Mouse (Mus musculus) limb, embryonic 14.5 days (tissue): ENCODE data around the gene Fam69a. TPM values are rescaled to one million over a fixed set of nuclear protein-coding genes. Genes with fewer than 3 reads are reported as not detected.

Experiments used
- ATAC-seq: fragments of 200-750 bp; cut with Nextera tagmentation; 2 replicates; pipeline ENCODE4 v1.8.0; 2017; ENCODE audit warnings: low read depth, moderate number of reproducible peaks, moderate TSS enrichment; ENCODE audit not compliant: low FRiP score
- DNase-seq: peaks from one replicate; pipeline ENCODE4 v3.0.0-alpha.2; 2015; ENCODE audit warnings: low spot score
- H3K27ac ChIP-seq: fragments of 300-500 bp; sonication (generic); replicated peaks from 2 replicates; pipeline ENCODE4 v1.5.1; 2014; ENCODE audit warnings: low read depth, mild to moderate bottlenecking, low read length, moderate library complexity, mixed read lengths
- H3K27me3 ChIP-seq: fragments of 300-500 bp; sonication (generic); 2 replicates; pipeline ENCODE4 v1.6.1; 2014; ENCODE audit warnings: low read length, mixed read lengths; ENCODE audit not compliant: control insufficient read depth, insufficient read depth
- H3K36me3 ChIP-seq: fragments of 300-500 bp; sonication (generic); 2 replicates; pipeline ENCODE4 v1.6.1; 2014; ENCODE audit warnings: mild to moderate bottlenecking, low read length, moderate library complexity, mixed read lengths; ENCODE audit not compliant: control insufficient read depth, insufficient read depth
- H3K4me1 ChIP-seq: fragments of 300-500 bp; sonication (generic); 2 replicates; pipeline ENCODE4 v1.6.1; 2014; ENCODE audit warnings: antibody characterized with exemption, low read length, mixed read lengths; ENCODE audit not compliant: control insufficient read depth, insufficient read depth
- H3K4me2 ChIP-seq: fragments of 300-500 bp; sonication (generic); replicated peaks from 2 replicates; pipeline ENCODE4 v1.6.1; 2014; ENCODE audit warnings: low read depth, mild to moderate bottlenecking, low read length, moderate library complexity; ENCODE audit not compliant: severe bottlenecking
- H3K4me3 ChIP-seq: fragments of 300-500 bp; sonication (generic); replicated peaks from 2 replicates; pipeline ENCODE4 v1.5.1; 2014; ENCODE audit warnings: low read length
- H3K9ac ChIP-seq: fragments of 300-500 bp; sonication (generic); 2 replicates; pipeline ENCODE4 v1.6.1; 2014; ENCODE audit warnings: mild to moderate bottlenecking, low read depth, low read length, moderate library complexity; ENCODE audit not compliant: severe bottlenecking
- H3K9me3 ChIP-seq: fragments of 300-500 bp; sonication (generic); 2 replicates; pipeline ENCODE4 v1.6.1; 2016; ENCODE audit warnings: low read length; ENCODE audit not compliant: control insufficient read depth
- POLR2A ChIP-seq: fragments of 200-500 bp; IDR thresholded peaks from 2 replicates; pipeline ENCODE4 v1.8.0; 2012; ENCODE audit warnings: inconsistent platforms, mild to moderate bottlenecking, moderate library complexity, borderline replicate concordance; ENCODE audit not compliant: insufficient read depth, insufficient read length; ENCODE audit errors: extremely low read depth
- WGBS: fragments of 180-500 bp; shearing (Covaris S2); extraction: QIAGEN DNeasy Blood & Tissue Kit; methylation state at CpG from one replicate; pipeline ENCODE4 v1.1.7; 2014; 5-methylcytosine and 5-hydroxymethylcytosine counted together
- polyA plus RNA-seq, 2 experiments: library from polyadenylated mRNA; depleted of rRNA in 1 of 2; stranded (reverse) in 1 of 2; unstranded in 1 of 2; fragments of >200 nt; fragmentation: Nextera tagmentation in 1 of 2; extraction: Ambion mirVana in 1 of 2; gene quantifications; 2 replicates each; pipeline versions ENCODE4 v1.2.1 to v1.2.3; 2012 to 2014

The Fam69a gene
- polyA plus RNA-seq, 2 experiments = 8.9 to 30.1 TPM

GRCm38 (mm10) chr5:107948899-107949298 is 38.0 kb downstream of the Fam69a start:
- no peak overlapping the region for H3K9ac ChIP-seq
- 78% methylated on average over 1 of the region's 1 CpGs for WGBS
- no peaks in the 10 kb centered on the region for H3K9me3 ChIP-seq
- H3K27me3 ChIP-seq = no peaks in the 10 kb centered on the region
- TF ChIP-seq POLR2A = no peak
- DNase-seq = no peak
- ATAC-seq = no peak
- H3K27ac ChIP-seq = no peak overlapping the region
- no peaks in the 10 kb centered on the region for H3K36me3 ChIP-seq
- no peak overlapping the region for H3K4me2 ChIP-seq
- no peaks in the 10 kb centered on the region for H3K4me1 ChIP-seq
- H3K4me3 ChIP-seq = no peak overlapping the region

- no peak overlapping the region for H3K27ac ChIP-seq
- H3K36me3 ChIP-seq = no peaks in the 10 kb centered on the region
- no peaks in the 10 kb centered on the region for H3K4me1 ChIP-seq
- DNase-seq (peak; percentile 78), ATAC-seq (peak; percentile 62)
- WGBS = 40% methylated on average over 2 of the region's 2 CpGs
- no peak overlapping the region for H3K4me2 ChIP-seq
- no peak overlapping the region for H3K4me3 ChIP-seq
- H3K9me3 ChIP-seq = no peaks in the 10 kb centered on the region
- no peak for TF ChIP-seq POLR2A
- no peak overlapping the region for H3K9ac ChIP-seq
- H3K27me3 ChIP-seq = no peaks in the 10 kb centered on the region
These were observed 39.3 kb downstream of the Fam69a start for GRCm38 (mm10) chr5:107947548-107947947.

GRCm38 (mm10) chr5:107946475-107946874 is 40.4 kb downstream of the Fam69a start:
- WGBS = 97% methylated on average over 1 of the region's 1 CpGs
- H3K9ac ChIP-seq = no peak overlapping the region
- no peak for DNase-seq
- no peak overlapping the region for H3K4me2 ChIP-seq
- no peaks in the 10 kb centered on the region for H3K36me3 ChIP-seq
- H3K9me3 ChIP-seq = no peaks in the 10 kb centered on the region
- no peak overlapping the region for H3K27ac ChIP-seq
- H3K27me3 ChIP-seq = no peaks in the 10 kb centered on the region
- ATAC-seq = no peak
- no peaks in the 10 kb centered on the region for H3K4me1 ChIP-seq
- no peak for TF ChIP-seq POLR2A
- H3K4me3 ChIP-seq = no peak overlapping the region

GRCm38 (mm10) chr5:107943526-107943925 is 43.4 kb downstream of the Fam69a start:
- no peak for DNase-seq
- no peak for TF ChIP-seq POLR2A

GRCm38 (mm10) chr5:107942941-107943340 is 43.9 kb downstream of the Fam69a start:
- H3K4me3 ChIP-seq = no peak overlapping the region
- ATAC-seq = no peak
- no peaks in the 10 kb centered on the region for H3K36me3 ChIP-seq
- no peak overlapping the region for H3K9ac ChIP-seq
- no peak overlapping the region for H3K27ac ChIP-seq
- H3K4me1 ChIP-seq = no peaks in the 10 kb centered on the region
- TF ChIP-seq POLR2A = no peak
- no peaks in the 10 kb centered on the region for H3K27me3 ChIP-seq
- no peak overlapping the region for H3K4me2 ChIP-seq
- no peaks in the 10 kb centered on the region for H3K9me3 ChIP-seq
- no peak for DNase-seq
- 87% methylated on average over 1 of the region's 1 CpGs for WGBS

More at GRCm38 (mm10) chr5:107943526-107943925, 43.4 kb downstream of the Fam69a start:
- Histone ChIP-seq H3K4me2 (no peak overlapping the region), H3K9ac (no peak overlapping the region), H3K36me3 (no peaks in the 10 kb centered on the region), H3K4me1 (no peaks in the 10 kb centered on the region), H3K27me3 (no peaks in the 10 kb centered on the region), H3K27ac (no peak overlapping the region), H3K4me3 (no peak overlapping the region), H3K9me3 (no peaks in the 10 kb centered on the region)
- ATAC-seq = no peak
- 84% methylated on average over 6 of the region's 6 CpGs for WGBS

- DNase-seq = no peak
- TF ChIP-seq POLR2A = no peak
- WGBS = 57% methylated on average over 6 of the region's 6 CpGs
These were observed 45.7 kb downstream of the Fam69a start for GRCm38 (mm10) chr5:107941222-107941621.

More at GRCm38 (mm10) chr5:107941222-107941621, 45.7 kb downstream of the Fam69a start:
- no peaks in the 10 kb centered on the region for H3K4me1 ChIP-seq
- no peaks in the 10 kb centered on the region for H3K27me3 ChIP-seq
- no peak overlapping the region for H3K27ac ChIP-seq
- no peak overlapping the region for H3K9ac ChIP-seq
- ATAC-seq = no peak
- no peaks in the 10 kb centered on the region for H3K36me3 ChIP-seq
- H3K4me2 ChIP-seq = no peak overlapping the region
- no peak overlapping the region for H3K4me3 ChIP-seq
- no peaks in the 10 kb centered on the region for H3K9me3 ChIP-seq
